Mouse (Mus musculus) stomach, embryonic 14.5 days (tissue): ENCODE data around the gene Pdia6. TPM values are rescaled to one million over a fixed set of nuclear protein-coding genes. Genes with fewer than 3 reads are reported as not detected.

Experiments
- polyA plus RNA-seq: library from polyadenylated mRNA; unstranded; fragments of >200 nt; fragmentation: Nextera tagmentation; extraction: Ambion mirVana; gene quantifications from 2 replicates; pipeline ENCODE4 v1.2.1, GENCODE M21; 2014

Pdia6 gene
- polyA plus RNA-seq, 1 experiment from 2014 or later: 502 TPM

Other genes starting within 250 kb of the Pdia6 start
- gene Kcnf1, start 89.7 kb upstream of the Pdia6 start, polyA plus RNA-seq: 0.38 and 0.43 TPM in 2 replicates
- 0.34 and 0.46 TPM in 2 replicates for gene Atp6v1c2, start 62.8 kb downstream of the Pdia6 start, polyA plus RNA-seq
- 20.5 and 21.0 TPM in 2 replicates for gene Nol10, start 81.9 kb downstream of the Pdia6 start, polyA plus RNA-seq